Mouse (Mus musculus) G1E (cell line): ENCODE measurements around the gene 4930579G24Rik.

ENCODE experiments used
- CTCF ChIP-seq: IDR thresholded peaks from 2 replicates; pipeline ENCODE4 v1.5.1; 2012; ENCODE audit warnings: low read depth, low read length, inconsistent platforms, mixed read lengths
- TAL1 ChIP-seq: conservative IDR thresholded peaks from 2 replicates; pipeline ENCODE4 v1.6.1; 2012; ENCODE audit warnings: low read depth, low read length, inconsistent platforms, mixed read lengths

DNA sequence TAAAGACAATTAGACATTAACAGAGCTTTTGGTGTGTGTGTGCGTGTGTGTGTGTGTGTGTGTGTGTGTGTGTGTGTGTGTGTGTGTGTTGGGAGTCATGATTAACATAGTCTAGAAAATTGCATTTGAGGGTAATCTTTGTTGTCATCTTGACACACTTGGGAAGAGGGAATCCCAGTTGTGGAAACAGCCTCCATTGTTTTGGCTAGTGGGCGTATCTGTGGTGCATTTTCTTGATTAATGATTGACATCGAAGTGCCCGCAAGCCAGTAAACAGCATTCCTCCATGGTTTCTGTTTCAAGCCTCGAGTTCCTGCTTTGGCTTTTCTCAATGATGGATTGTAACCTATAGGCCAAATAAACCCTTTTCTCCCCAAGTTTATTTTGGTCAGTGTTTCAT, 27.8 kb downstream of the 4930579G24Rik start:
- TF ChIP-seq CTCF: no peak
- no peak for TF ChIP-seq TAL1
